Mouse (Mus musculus) cortical plate, adult 2 months (tissue): ENCODE results near the gene Cntrob. TPM values are rescaled to one million over a fixed set of nuclear protein-coding genes. Genes with fewer than 3 reads are reported as not detected.

ENCODE experiments used
- H3K27ac ChIP-seq: fragments of 200-500 bp; 2 replicates; pipeline ENCODE4 v1.5.1; 2012; ENCODE audit warnings: low read length, control low read depth, inconsistent platforms; ENCODE audit not compliant: insufficient read depth
- H3K4me1 ChIP-seq: fragments of 200-500 bp; 2 replicates; pipeline ENCODE4 v1.6.1; 2011; ENCODE audit warnings: low read length; ENCODE audit not compliant: control insufficient read depth, insufficient read depth
- H3K4me3 ChIP-seq: fragments of 200-500 bp; 2 replicates; pipeline ENCODE4 v1.5.1; 2011; ENCODE audit warnings: mild to moderate bottlenecking, low read length, control low read depth; ENCODE audit not compliant: insufficient read depth
- CTCF ChIP-seq: fragments of 200-500 bp; IDR thresholded peaks from 2 replicates; pipeline ENCODE4 v1.5.1; 2011; ENCODE audit warnings: mild to moderate bottlenecking, control low read depth, low read length; ENCODE audit not compliant: insufficient read depth; ENCODE audit errors: extremely low read depth
- POLR2A ChIP-seq: fragments of 200-500 bp; IDR thresholded peaks from 2 replicates; pipeline ENCODE4 v1.6.1; 2011; ENCODE audit warnings: mild to moderate bottlenecking, low read length, control low read depth; ENCODE audit not compliant: insufficient read depth; ENCODE audit errors: extremely low read depth
- polyA plus RNA-seq: library from polyadenylated mRNA; depleted of rRNA; stranded (reverse); fragments of >200 nt; gene quantifications from 2 replicates; pipeline ENCODE4 v1.2.3, GENCODE M21; 2012

The Cntrob gene
- polyA plus RNA-seq, 1 experiment = 25.4 TPM

GRCm38 (mm10) chr11:69306039-69306438, 17.5 kb downstream of the Cntrob start:
- TF ChIP-seq POLR2A (no peak), CTCF (no peak)
- Histone ChIP-seq H3K4me3 (no peak overlapping the region), H3K4me1 (no peaks in the 10 kb centered on the region), H3K27ac (no peak overlapping the region)

GRCm38 (mm10) chr11:69305291-69305690, 18.3 kb downstream of the Cntrob start:
- Histone ChIP-seq H3K4me1 (no peaks in the 10 kb centered on the region), H3K4me3 (no peak overlapping the region), H3K27ac (no peak overlapping the region)
- TF ChIP-seq POLR2A = no peak
- TF ChIP-seq CTCF = no peak

- no peak for TF ChIP-seq POLR2A
- TF ChIP-seq CTCF = no peak
- H3K27ac ChIP-seq = no peak overlapping the region
These were observed 20.8 kb downstream of the Cntrob start for GRCm38 (mm10) chr11:69302817-69303216.

GRCm38 (mm10) chr11:69298231-69298630, 25.3 kb downstream of the Cntrob start:
- H3K27ac ChIP-seq = peak overlapping the region; percentile 75
- H3K4me3 ChIP-seq = no peak overlapping the region
- TF ChIP-seq CTCF (no peak), POLR2A (no peak)
- no peaks in the 10 kb centered on the region; the same call in 1 of the 2 replicates for H3K4me1 ChIP-seq

More at GRCm38 (mm10) chr11:69302817-69303216, 20.8 kb downstream of the Cntrob start:
- Histone ChIP-seq H3K4me1 (no peaks in the 10 kb centered on the region), H3K4me3 (no peak overlapping the region)

GRCm38 (mm10) chr11:69297799-69298198, 25.8 kb downstream of the Cntrob start:
- Histone ChIP-seq H3K4me1 (no peaks in the 10 kb centered on the region; the same call in 1 of the 2 replicates), H3K27ac (peak overlapping the region; percentile 6; the same call in 1 of the 2 replicates)
- TF ChIP-seq POLR2A = no peak
- TF ChIP-seq CTCF = no peak

GRCm38 (mm10) chr11:69295286-69295685, 28.3 kb downstream of the Cntrob start:
- H3K27ac ChIP-seq = no peak overlapping the region
- H3K4me1 ChIP-seq = no peaks in the 10 kb centered on the region; the same call in 1 of the 2 replicates
- no peak overlapping the region for H3K4me3 ChIP-seq
- no peak for TF ChIP-seq POLR2A
- TF ChIP-seq CTCF = no peak

More at GRCm38 (mm10) chr11:69297799-69298198, 25.8 kb downstream of the Cntrob start:
- no peak overlapping the region for H3K4me3 ChIP-seq

- H3K27ac ChIP-seq = no peak overlapping the region
- TF ChIP-seq POLR2A = no peak
- no peak for TF ChIP-seq CTCF
- H3K4me3 ChIP-seq = no peak overlapping the region
- H3K4me1 ChIP-seq = no peaks in the 10 kb centered on the region
These were observed 32.5 kb downstream of the Cntrob start for GRCm38 (mm10) chr11:69291111-69291510.

- Histone ChIP-seq H3K27ac (no peak overlapping the region), H3K4me3 (no peak overlapping the region), H3K4me1 (no peaks in the 10 kb centered on the region)
- TF ChIP-seq POLR2A (no peak), CTCF (no peak)
These were observed 46.3 kb downstream of the Cntrob start for GRCm38 (mm10) chr11:69277267-69277666.

- TF ChIP-seq CTCF = no peak
- TF ChIP-seq POLR2A = no peak
These were observed 47.5 kb downstream of the Cntrob start for GRCm38 (mm10) chr11:69276081-69276480.

GRCm38 (mm10) chr11:69275650-69276049, 47.9 kb downstream of the Cntrob start:
- Histone ChIP-seq H3K4me1 (no peaks in the 10 kb centered on the region), H3K4me3 (no peak overlapping the region), H3K27ac (no peak overlapping the region)
- TF ChIP-seq CTCF (no peak), POLR2A (no peak)

More at GRCm38 (mm10) chr11:69276081-69276480, 47.5 kb downstream of the Cntrob start:
- H3K4me1 ChIP-seq = no peaks in the 10 kb centered on the region
- no peak overlapping the region for H3K27ac ChIP-seq
- H3K4me3 ChIP-seq = no peak overlapping the region
